Mouse (Mus musculus) ES-Bruce4 (cell line): ENCODE results near the gene Gnai1.

Experiments
- CTCF ChIP-seq: IDR thresholded peaks from one replicate; pipeline ENCODE4 v1.8.1; 2011; ENCODE audit warnings: low read depth, low read length
- EP300 ChIP-seq: IDR thresholded peaks from 2 replicates; pipeline ENCODE4 v1.6.1; 2011; ENCODE audit warnings: low read depth, low read length; ENCODE audit not compliant: insufficient read depth
- POLR2A ChIP-seq: IDR thresholded peaks from one replicate; pipeline ENCODE4 v1.8.1; 2011; ENCODE audit warnings: low read length; ENCODE audit not compliant: insufficient read depth

DNA sequence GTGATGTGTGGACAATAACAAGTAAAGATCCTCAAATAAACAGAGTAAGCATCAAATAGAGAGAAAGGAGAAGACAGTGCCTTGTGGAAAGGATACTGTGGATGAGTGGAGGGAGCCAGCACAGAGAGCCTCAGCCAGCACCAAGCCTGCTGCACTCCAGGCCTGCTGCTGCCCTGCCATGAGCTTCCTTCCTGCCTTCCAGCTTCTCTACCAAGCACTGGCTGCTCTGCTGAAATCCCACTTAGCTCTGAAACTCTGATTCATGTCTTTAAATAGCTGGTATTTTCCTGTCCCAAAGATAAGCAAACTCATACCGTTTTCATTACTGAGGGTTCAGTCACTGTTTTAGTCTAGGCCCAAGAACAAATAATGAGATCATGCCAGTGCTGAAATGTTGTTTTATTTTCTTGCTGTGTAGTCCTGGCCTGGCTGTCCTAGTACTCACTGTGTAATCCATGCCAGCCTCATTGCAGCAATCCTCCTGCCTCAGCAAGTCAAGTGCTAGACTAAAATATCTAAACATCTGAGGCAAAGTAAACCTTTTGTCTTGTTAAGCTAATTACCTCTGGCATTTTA lies 52.8 kb downstream of the Gnai1 start:
- no peak for TF ChIP-seq CTCF
- TF ChIP-seq POLR2A: no peak
- TF ChIP-seq EP300: no peak
